Mouse (Mus musculus) kidney, embryonic 16.5 days (tissue): ENCODE results near the gene Smarcd1. TPM values are rescaled to one million over a fixed set of nuclear protein-coding genes. Genes with fewer than 3 reads are reported as not detected.
"Not testable (repeated sequence)": the region's sequence is repeated elsewhere in the genome, so short reads cannot be mapped to it uniquely, and the experiment has no call there.

Source experiments
- ATAC-seq: fragments of 200-750 bp; cut with Nextera tagmentation; 2 replicates; pipeline ENCODE4 v1.8.0; 2017; ENCODE audit warnings: moderate TSS enrichment; ENCODE audit not compliant: low FRiP score, low TSS enrichment
- H3K27ac ChIP-seq: fragments of 300-500 bp; sonication (generic); 2 replicates; pipeline ENCODE4 v1.5.1; 2014; ENCODE audit warnings: low read length
- H3K27me3 ChIP-seq: fragments of 300-500 bp; sonication (generic); 2 replicates; pipeline ENCODE4 v1.6.1; 2014; ENCODE audit warnings: low read length, control low read depth, mixed read lengths; ENCODE audit not compliant: insufficient read depth
- H3K36me3 ChIP-seq: fragments of 300-500 bp; sonication (generic); 2 replicates; pipeline ENCODE4 v1.6.1; 2014; ENCODE audit warnings: low read length, control low read depth, mixed read lengths; ENCODE audit not compliant: insufficient read depth
- H3K4me1 ChIP-seq: fragments of 300-500 bp; sonication (generic); 2 replicates; pipeline ENCODE4 v1.6.1; 2014; ENCODE audit warnings: low read length, control low read depth, mixed read lengths; ENCODE audit not compliant: insufficient read depth
- H3K4me2 ChIP-seq: fragments of 300-500 bp; sonication (generic); replicated peaks from 2 replicates; pipeline ENCODE4 v1.6.1; 2014; ENCODE audit warnings: low read depth, low read length
- H3K4me3 ChIP-seq: fragments of 300-500 bp; sonication (generic); 2 replicates; pipeline ENCODE4 v1.5.1; 2014; ENCODE audit warnings: mild to moderate bottlenecking, low read length
- H3K9ac ChIP-seq: fragments of 300-500 bp; sonication (generic); replicated peaks from 2 replicates; pipeline ENCODE4 v1.6.1; 2014; ENCODE audit warnings: low read length
- H3K9me3 ChIP-seq: fragments of 300-500 bp; sonication (generic); 2 replicates; pipeline ENCODE4 v1.6.1; 2016; ENCODE audit warnings: low read length, control low read depth
- WGBS: fragments of 180-500 bp; shearing (Covaris S2); extraction: QIAGEN DNeasy Blood & Tissue Kit; methylation state at CpG from one replicate; pipeline ENCODE4 v1.1.7; 2014; 5-methylcytosine and 5-hydroxymethylcytosine counted together
- polyA plus RNA-seq: library from polyadenylated mRNA; unstranded; fragments of >200 nt; fragmentation: Nextera tagmentation; extraction: Ambion mirVana; gene quantifications from 2 replicates; pipeline ENCODE4 v1.2.1, GENCODE M21; 2015

The Smarcd1 gene
- polyA plus RNA-seq, 1 experiment from 2014 or later: 49.8 TPM

DNA sequence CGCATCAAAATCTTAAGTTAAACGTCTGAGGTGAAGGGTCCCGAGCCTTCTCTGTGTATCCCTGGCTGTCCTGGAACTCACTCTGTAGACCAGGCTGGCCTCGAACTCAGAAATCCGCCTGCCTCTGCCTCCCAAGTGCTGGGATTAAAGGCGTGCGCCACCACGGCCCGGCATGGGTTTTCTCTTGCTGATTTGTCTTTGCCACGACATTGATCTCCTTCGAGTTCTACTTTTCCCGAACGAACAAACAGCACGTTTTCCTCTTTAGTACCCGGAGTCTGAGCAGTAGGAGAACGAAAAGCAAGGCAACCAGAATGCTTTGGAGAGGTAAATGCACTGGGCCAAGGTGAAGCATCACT lies 310 bp upstream of the Smarcd1 start:
- H3K9ac ChIP-seq: peak overlapping the region; percentile 99
- H3K27ac ChIP-seq, H3K9me3 ChIP-seq, ATAC-seq, H3K27me3 ChIP-seq: not testable (repeated sequence)
- H3K4me1 ChIP-seq: peaks cover 32% of the 10 kb centered on the region
- H3K36me3 ChIP-seq: peaks cover 17% of the 10 kb centered on the region
- peak overlapping the region; percentile 90 for H3K4me3 ChIP-seq
- WGBS: 45% methylated on average over 16 of the region's 16 CpGs
- H3K4me2 ChIP-seq: peak overlapping the region; percentile 59

DNA sequence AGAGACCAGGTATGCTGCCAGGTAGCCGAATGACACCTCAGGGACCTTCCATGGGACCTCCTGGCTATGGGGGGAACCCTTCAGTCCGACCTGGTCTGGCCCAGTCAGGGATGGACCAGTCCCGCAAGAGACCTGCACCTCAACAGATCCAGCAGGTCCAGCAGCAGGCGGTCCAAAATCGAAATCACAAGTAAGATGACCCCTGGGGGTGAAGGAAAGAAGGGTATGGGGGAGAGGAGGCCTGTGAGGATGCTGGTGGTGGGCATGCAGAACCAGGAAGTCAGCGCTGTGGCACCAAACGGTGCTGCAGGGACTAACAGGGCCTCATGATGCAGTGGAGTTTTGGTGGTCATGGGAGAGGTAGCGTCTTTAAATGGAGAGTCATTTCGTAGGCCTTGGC lies 1.2 kb downstream of the Smarcd1 start:
- peaks cover 32% of the 10 kb centered on the region for H3K4me1 ChIP-seq
- peak overlapping the region; percentile 99 for H3K9ac ChIP-seq
- H3K36me3 ChIP-seq: peaks cover 28% of the 10 kb centered on the region
- 61% methylated on average over 9 of the region's 9 CpGs for WGBS
- H3K27me3 ChIP-seq: no peaks in the 10 kb centered on the region
- ATAC-seq: no peak
- H3K4me3 ChIP-seq: peak overlapping the region; percentile 90
- no peaks in the 10 kb centered on the region for H3K9me3 ChIP-seq
- H3K27ac ChIP-seq: peak overlapping the region; percentile 97
- peak overlapping the region; percentile 59 for H3K4me2 ChIP-seq

DNA sequence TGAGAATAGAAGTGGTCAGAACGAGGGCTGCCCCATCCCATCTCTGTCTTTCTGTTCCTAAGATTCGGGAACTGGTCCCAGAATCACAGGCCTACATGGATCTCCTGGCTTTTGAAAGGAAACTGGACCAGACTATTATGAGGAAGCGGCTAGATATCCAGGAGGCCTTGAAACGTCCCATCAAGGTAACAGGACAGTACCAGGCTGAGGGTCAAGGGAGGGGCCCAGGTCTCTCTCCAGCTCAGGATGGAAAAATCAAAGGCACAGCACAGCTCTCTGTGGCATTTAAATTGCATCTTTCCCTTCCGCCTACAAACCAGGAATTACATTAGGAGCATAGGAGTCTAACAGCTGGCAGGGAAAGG lies 1.7 kb downstream of the Smarcd1 start:
- ATAC-seq: no peak

DNA sequence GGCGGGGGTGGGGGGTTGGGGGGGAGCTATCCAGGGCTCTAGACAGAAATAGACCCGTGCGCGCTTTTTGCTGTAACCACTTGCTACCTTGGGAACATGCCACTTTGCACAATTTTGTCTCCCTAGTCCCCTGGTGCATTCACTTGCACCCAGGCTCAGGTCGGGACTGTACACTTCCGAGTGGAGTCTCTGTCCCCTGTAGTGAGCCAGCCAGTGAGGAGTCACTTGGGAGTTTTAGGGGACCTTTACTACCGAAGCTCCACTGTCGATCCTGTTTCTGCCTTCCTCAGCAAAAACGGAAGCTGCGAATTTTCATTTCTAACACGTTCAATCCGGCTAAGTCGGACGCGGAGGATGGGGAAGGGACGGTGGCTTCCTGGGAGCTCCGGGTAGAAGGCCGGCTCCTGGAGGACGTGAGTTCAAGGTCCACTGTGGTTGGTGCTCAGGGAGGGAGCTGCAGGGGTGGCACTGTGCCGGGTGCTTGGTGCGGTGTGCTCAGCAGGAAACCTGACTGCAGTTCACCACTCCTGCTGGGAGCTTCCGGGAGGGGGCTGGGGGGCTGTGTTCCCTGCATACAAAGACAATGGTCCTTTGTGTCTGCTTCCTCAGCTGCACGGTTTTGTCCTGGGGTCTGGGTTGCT lies 2.2 kb downstream of the Smarcd1 start:
- peak overlapping the region; percentile 39 for H3K9ac ChIP-seq
- WGBS: 45% methylated on average over 23 of the region's 23 CpGs
- H3K27me3 ChIP-seq: no peaks in the 10 kb centered on the region
- H3K4me3 ChIP-seq: no peak overlapping the region; the same call in 1 of the 2 replicates
- peaks cover 29% of the 10 kb centered on the region for H3K4me1 ChIP-seq
- H3K36me3 ChIP-seq: peaks cover 38% of the 10 kb centered on the region
- H3K27ac ChIP-seq: peak overlapping the region; percentile 73
- H3K9me3 ChIP-seq: no peaks in the 10 kb centered on the region
- ATAC-seq: no peak
- H3K4me2 ChIP-seq: peak overlapping the region; percentile 59

More for the DNA sequence above, 1.7 kb downstream of the Smarcd1 start:
- no peak overlapping the region for H3K4me3 ChIP-seq
- 66% methylated on average over 5 of the region's 5 CpGs for WGBS
- no peaks in the 10 kb centered on the region for H3K9me3 ChIP-seq
- peak overlapping the region; percentile 73 for H3K27ac ChIP-seq
- peak overlapping the region; percentile 39 for H3K9ac ChIP-seq
- peak overlapping the region; percentile 59 for H3K4me2 ChIP-seq
- peaks cover 31% of the 10 kb centered on the region for H3K4me1 ChIP-seq
- H3K27me3 ChIP-seq: no peaks in the 10 kb centered on the region
- peaks cover 34% of the 10 kb centered on the region for H3K36me3 ChIP-seq

DNA sequence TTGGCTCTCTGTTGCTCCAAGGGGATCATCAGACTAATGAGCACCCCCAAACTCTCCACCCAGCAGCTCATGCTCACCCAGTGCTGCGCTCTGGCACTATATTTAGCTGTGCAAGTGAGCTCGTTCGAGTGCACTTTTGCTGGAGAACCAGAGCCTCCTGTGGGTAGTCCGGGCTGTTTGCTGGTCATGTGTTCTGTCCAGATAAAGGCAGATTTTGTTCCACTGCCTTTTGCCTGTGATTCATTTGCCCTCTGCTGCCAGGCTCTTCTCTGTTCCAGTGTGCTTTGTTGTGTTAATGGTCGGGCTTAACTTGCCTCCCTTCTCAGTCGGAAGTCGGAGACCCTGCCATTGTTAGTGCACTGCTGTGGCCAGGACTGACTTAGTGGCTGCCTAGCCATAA lies 3.0 kb downstream of the Smarcd1 start:
- Histone ChIP-seq H3K9ac (no peak overlapping the region), H3K4me3 (no peak overlapping the region), H3K4me2 (no peak overlapping the region), H3K27ac (peak overlapping the region; percentile 73), H3K9me3 (no peaks in the 10 kb centered on the region), H3K27me3 (no peaks in the 10 kb centered on the region), H3K36me3 (peaks cover 45% of the 10 kb centered on the region), H3K4me1 (peaks cover 29% of the 10 kb centered on the region)
- WGBS: 74% methylated on average over 7 of the region's 7 CpGs
- ATAC-seq: no peak

DNA sequence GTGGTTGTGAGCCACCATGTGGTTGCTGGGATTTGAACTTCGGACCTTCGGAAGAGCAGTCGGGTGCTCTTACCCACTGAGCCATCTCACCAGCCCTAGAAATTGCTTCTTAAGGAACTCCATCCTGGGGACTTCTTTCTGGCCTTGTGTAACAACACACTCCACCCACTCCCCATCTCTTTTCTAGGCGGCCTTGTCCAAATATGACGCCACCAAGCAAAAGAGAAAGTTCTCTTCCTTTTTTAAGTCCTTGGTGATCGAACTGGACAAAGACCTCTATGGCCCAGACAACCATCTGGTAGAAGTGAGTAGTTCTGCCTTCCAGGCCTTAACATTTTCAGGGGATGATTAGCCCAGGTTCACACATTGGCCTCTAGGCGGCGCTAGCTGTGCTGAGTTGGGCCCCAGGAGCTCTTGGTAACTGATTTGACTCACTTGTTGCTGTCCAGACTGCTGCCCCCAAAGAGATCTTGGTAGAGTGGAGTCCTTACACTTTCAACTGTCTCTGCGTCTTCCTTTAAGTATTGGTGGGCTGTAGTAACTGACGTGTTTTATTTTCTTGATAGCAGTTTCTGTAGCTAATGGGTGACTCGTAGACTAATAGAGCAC lies 3.6 kb downstream of the Smarcd1 start, which contains the start of gene Gm17349:
Gene Gm17349 (minus strand): TSS at position 51 of the 609 bp plus-strand sequence.
- Histone ChIP-seq H3K27me3 (no peaks in the 10 kb centered on the region), H3K27ac (peak within 1 kb of the TSS; percentile 73), H3K4me2 (peak within 1 kb of the TSS; percentile 59; the same call in 1 of the 2 replicates), H3K9me3 (no peaks in the 10 kb centered on the region), H3K9ac (peak within 1 kb of the TSS; percentile 39; the same call in 1 of the 2 replicates), H3K36me3 (peaks cover 51% of the 10 kb centered on the region), H3K4me1 (peaks cover 29% of the 10 kb centered on the region), H3K4me3 (no peak within 1 kb of the TSS)
- ATAC-seq: no peak
- WGBS: 69% methylated on average over 11 of the region's 11 CpGs

DNA sequence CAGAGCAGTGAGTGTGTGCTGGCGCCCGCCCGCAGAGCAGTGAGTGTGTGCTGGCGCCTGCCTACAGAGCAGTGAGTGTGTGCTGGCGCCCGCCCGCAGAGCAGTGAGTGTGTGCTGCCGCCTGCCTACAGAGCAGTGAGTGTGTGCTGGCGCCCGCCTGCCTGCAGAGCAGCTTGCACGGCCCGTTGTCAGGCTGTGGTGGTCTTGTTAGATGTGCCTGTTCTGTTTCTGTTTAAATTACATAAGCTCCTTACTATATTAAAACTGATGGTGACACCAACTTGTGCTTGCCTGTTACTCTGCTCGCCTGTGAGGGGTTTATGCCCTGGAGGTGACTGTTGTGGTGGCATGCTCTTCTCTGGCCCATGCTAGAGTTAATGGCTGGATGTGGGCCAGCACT lies 6.2 kb downstream of the Smarcd1 start:
- peaks cover 18% of the 10 kb centered on the region for H3K4me1 ChIP-seq
- no peak for ATAC-seq
- WGBS: 96% methylated on average over 13 of the region's 13 CpGs
- no peak overlapping the region for H3K27ac ChIP-seq
- H3K9ac ChIP-seq: no peak overlapping the region
- no peak overlapping the region for H3K4me3 ChIP-seq
- no peaks in the 10 kb centered on the region for H3K27me3 ChIP-seq
- no peaks in the 10 kb centered on the region for H3K9me3 ChIP-seq
- H3K4me2 ChIP-seq: no peak overlapping the region
- H3K36me3 ChIP-seq: peaks cover 77% of the 10 kb centered on the region

DNA sequence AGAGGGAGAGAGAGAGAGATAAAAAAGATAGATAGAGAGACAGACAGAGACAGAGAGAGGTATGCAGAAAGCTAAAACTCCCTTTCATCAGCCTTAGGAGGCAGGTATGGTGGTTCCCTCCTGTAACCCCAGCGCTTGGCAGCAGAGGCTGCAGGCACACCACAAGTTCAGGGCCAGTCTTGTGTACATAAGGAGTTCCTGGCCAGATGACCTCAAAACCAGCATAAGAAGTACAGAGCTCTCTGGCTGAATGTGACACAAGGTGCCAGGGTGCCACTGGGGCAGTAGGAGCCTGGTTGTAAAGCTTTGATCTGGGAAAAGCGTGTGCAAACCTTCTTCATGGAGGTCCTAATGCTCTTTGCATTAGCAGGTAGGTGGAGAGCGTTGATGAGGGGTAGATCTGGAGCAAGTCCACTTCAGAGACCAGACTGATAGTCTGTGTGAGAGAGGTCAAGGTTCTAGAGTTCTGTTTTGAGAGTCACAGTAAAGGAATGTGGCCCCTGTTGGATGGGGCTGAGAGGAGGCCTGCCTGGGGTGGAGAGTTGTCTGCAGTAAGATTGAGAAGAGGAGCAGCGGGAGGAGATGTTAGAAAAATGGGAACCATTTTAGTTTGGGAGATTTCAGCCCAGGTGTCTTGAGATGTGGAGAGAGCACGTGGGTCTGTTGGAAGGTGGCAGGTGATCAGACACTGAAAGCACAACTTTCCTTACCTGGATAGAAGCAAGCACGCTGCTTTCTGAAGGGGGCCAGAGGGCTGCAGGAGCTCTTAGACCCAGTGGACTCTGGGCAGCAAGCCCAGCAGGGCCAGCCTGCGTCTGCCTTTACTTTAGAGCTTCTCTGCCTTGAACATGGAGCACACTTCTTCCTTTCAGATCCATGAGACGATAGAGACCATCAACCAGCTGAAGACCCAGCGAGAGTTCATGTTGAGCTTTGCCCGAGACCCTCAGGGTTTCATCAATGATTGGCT lies 8.6 kb downstream of the Smarcd1 start:
- Histone ChIP-seq H3K36me3 (peaks cover 75% of the 10 kb centered on the region), H3K4me1 (peaks cover 6% of the 10 kb centered on the region), H3K27me3 (no peaks in the 10 kb centered on the region), H3K9ac (no peak overlapping the region), H3K27ac (no peak overlapping the region), H3K4me3 (no peak overlapping the region), H3K9me3 (no peaks in the 10 kb centered on the region), H3K4me2 (no peak overlapping the region)
- no peak for ATAC-seq
- WGBS: 90% methylated on average over 10 of the region's 10 CpGs

DNA sequence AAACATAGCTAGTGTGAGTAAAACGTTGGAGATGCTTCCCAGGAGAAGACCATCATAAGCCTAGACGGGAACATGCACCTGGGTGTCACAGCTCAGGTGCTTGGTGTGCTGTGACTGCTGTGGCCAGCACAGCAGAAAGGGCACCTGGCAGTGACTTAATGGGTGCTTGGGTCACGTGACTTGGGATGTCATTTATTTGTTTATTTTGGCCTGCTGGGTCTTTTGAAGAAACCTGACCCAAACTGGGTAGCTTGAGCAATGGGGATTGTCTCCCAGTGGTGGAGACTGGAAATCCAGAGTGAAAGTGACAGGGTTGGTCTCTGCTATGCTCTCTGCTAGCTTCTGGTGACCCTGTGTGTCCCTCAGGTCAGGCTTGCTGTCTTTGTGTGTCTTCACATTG lies 9.6 kb downstream of the Smarcd1 start:
- Histone ChIP-seq H3K4me2 (no peak overlapping the region), H3K4me3 (no peak overlapping the region), H3K36me3 (peaks cover 72% of the 10 kb centered on the region), H3K4me1 (peaks cover 16% of the 10 kb centered on the region), H3K9ac (no peak overlapping the region), H3K27me3 (no peaks in the 10 kb centered on the region), H3K9me3 (no peaks in the 10 kb centered on the region), H3K27ac (no peak overlapping the region)
- no peak for ATAC-seq
- WGBS: 47% methylated on average over 3 of the region's 3 CpGs
